Mouse (Mus musculus) midbrain, embryonic 10.5 days (tissue): ENCODE results near the gene Fbxl18. TPM values are rescaled to one million over a fixed set of nuclear protein-coding genes. Genes with fewer than 3 reads are reported as not detected.

Experiments
- DNase-seq: peaks from one replicate; pipeline ENCODE4 v3.0.0-alpha.2; 2017; ENCODE audit warnings: low spot score
- H3K27ac ChIP-seq: fragments of 300-500 bp; sonication (generic); replicated peaks from 2 replicates; pipeline ENCODE4 v1.5.1; 2016; ENCODE audit warnings: mild to moderate bottlenecking
- H3K27me3 ChIP-seq: fragments of 300-500 bp; sonication (generic); 2 replicates; pipeline ENCODE4 v1.6.1; 2016; ENCODE audit warnings: low read depth, mild to moderate bottlenecking; ENCODE audit not compliant: poor library complexity, severe bottlenecking
- H3K36me3 ChIP-seq: fragments of 300-500 bp; sonication (generic); 2 replicates; pipeline ENCODE4 v1.6.1; 2016; ENCODE audit warnings: mild to moderate bottlenecking, moderate library complexity
- H3K4me1 ChIP-seq: fragments of 300-500 bp; sonication (generic); 2 replicates; pipeline ENCODE4 v1.6.1; 2016
- H3K4me3 ChIP-seq: fragments of 300-500 bp; sonication (generic); 2 replicates; pipeline ENCODE4 v1.5.1; 2016; ENCODE audit warnings: mild to moderate bottlenecking, moderate library complexity
- H3K9me3 ChIP-seq: fragments of 300-500 bp; sonication (generic); replicated peaks from 2 replicates; pipeline ENCODE4 v1.6.1; 2016; ENCODE audit warnings: mild to moderate bottlenecking
- WGBS: fragments of 180-500 bp; shearing (Covaris S2); methylation state at CpG from one replicate; pipeline ENCODE4 v1.1.7; 2016; 5-methylcytosine and 5-hydroxymethylcytosine counted together
- polyA plus RNA-seq: library from polyadenylated mRNA; unstranded; fragments of >200 nt; fragmentation: Nextera tagmentation; extraction: Ambion mirVana; gene quantifications from 2 replicates; pipeline ENCODE4 v1.2.1, GENCODE M21; 2016

Fbxl18 gene
- polyA plus RNA-seq, 1 experiment from 2014 or later, result 23.4 TPM

DNA sequence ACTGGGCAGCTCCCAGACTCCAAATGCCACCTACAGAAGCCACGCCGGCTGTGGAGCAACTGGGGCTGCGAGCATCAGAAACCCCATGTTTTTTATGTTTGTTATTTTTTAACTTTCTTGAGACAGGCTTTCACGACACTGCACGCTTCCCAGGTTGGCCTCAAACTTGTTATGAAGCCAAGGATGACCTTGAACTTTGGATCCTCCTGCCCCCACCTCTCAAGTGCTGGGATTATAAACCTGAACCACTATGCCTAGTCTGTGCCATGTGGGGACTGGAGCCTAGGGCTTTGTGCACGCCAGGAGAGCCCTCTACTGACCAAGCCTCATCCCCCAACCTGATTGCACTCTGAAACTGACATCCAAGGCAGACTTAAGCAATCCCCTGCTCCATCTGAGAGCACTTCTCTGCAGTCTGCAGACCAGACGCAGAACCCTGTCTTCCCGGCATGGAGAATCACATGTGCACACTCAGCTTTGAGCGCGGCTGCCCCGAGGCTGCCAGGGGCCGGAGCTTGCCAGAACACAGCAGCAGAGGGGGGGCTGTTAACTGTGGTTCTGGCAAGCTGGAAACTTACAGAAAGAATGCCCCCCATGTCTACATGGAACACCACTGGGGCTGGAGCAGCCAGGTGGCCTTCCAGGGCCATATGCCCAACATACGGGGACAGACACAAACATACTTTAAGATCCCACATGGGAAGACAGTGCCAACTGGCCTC is 20.3 kb downstream of the Fbxl18 start:
- H3K4me3 ChIP-seq, result no peak overlapping the region
- H3K27ac ChIP-seq, result no peak overlapping the region
- WGBS, result 95% methylated on average over 13 of the region's 13 CpGs
- peaks cover 87% of the 10 kb centered on the region for H3K36me3 ChIP-seq
- peaks cover 9% of the 10 kb centered on the region for H3K4me1 ChIP-seq
- no peak for DNase-seq
- H3K9me3 ChIP-seq, result 0 out of 2 replicates have a peak, but pooled peaks cover 6% of the 10 kb centered on the region
- H3K27me3 ChIP-seq, result no peaks in the 10 kb centered on the region

DNA sequence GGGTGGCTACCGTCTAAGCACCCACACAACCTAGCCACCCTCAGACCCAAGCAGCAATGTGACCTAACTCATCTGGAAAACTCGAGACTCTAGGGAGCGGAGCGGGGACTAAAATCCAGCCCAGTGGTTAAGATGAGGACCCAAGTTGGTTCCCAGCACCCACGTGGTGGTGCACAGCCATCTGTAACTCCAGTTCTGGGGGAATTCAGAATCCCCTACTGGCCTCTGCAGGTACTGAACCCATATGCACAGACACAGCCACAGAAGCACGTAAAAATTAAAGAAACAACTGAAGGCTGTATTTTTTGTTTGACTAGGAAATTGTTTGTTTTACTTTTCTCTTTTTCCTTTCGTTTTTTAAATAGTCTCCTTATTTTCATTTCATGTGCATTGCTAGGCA is 21.5 kb downstream of the Fbxl18 start:
- peaks cover 96% of the 10 kb centered on the region for H3K36me3 ChIP-seq
- H3K4me1 ChIP-seq, result peaks cover 4% of the 10 kb centered on the region
- H3K27ac ChIP-seq, result no peak overlapping the region
- WGBS, result 95% methylated on average over 7 of the region's 7 CpGs
- H3K4me3 ChIP-seq, result no peak overlapping the region
- no peak for DNase-seq
- no peaks in the 10 kb centered on the region for H3K27me3 ChIP-seq
- H3K9me3 ChIP-seq, result 0 out of 2 replicates have a peak, but pooled peaks cover 6% of the 10 kb centered on the region

DNA sequence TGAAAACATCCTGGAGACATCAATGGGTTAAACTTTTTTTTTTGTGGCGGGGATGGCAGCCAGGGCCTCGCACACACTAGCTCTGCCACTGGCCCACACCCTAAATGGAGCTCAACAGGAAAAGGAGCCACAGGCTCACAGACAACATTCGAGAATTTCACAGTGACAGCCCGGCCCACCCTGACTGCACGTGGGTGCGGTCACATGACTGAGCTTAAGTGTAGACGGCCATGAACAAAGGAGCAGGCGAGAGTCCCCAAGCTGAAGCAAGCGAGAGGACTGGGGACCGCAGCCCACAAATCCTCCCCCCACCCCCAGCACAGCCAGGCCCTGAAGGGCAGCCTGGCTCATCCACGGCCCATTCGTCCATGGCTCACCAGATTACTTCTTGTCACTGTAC is 23.5 kb downstream of the Fbxl18 start:
- 81% methylated on average over 12 of the region's 12 CpGs for WGBS
- H3K4me1 ChIP-seq, result no peaks in the 10 kb centered on the region; the same call in 1 of the 2 replicates
- H3K4me3 ChIP-seq, result no peak overlapping the region
- H3K27me3 ChIP-seq, result no peaks in the 10 kb centered on the region
- H3K9me3 ChIP-seq, result 0 out of 2 replicates have a peak, but pooled peaks cover 6% of the 10 kb centered on the region
- peaks cover 95% of the 10 kb centered on the region for H3K36me3 ChIP-seq
- peak overlapping the region; percentile 47; the same call in 1 of the 2 replicates for H3K27ac ChIP-seq
- no peak for DNase-seq

DNA sequence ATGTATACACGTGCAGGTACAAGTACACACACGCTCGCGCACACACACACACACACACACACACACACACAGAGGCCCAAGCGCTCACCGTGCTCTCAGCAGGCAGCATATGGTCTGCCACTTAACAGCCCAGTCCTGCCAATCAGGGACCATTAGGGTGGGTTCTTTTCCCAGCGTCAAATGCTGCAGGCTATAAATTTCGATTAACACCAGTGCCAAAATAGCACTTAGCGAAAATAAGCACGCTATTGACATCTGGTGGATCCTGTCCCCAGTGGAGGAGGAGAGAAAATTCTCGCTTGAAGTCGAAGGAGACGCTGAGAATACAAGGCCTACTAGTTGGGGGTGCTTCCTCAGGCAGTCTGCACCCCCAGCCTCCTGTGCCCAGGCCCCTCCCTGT is 25.8 kb downstream of the Fbxl18 start:
- H3K27ac ChIP-seq, result 0 out of 2 replicates have a peak overlapping the region, but pooled peaks have one; percentile 23
- no peaks in the 10 kb centered on the region; the same call in 1 of the 2 replicates for H3K4me1 ChIP-seq
- DNase-seq, result no peak
- H3K4me3 ChIP-seq, result no peak overlapping the region
- peaks cover 82% of the 10 kb centered on the region for H3K36me3 ChIP-seq
- no peaks in the 10 kb centered on the region for H3K27me3 ChIP-seq
- WGBS, result 90% methylated on average over 13 of the region's 13 CpGs
- 0 out of 2 replicates have a peak, but pooled peaks cover 6% of the 10 kb centered on the region for H3K9me3 ChIP-seq

DNA sequence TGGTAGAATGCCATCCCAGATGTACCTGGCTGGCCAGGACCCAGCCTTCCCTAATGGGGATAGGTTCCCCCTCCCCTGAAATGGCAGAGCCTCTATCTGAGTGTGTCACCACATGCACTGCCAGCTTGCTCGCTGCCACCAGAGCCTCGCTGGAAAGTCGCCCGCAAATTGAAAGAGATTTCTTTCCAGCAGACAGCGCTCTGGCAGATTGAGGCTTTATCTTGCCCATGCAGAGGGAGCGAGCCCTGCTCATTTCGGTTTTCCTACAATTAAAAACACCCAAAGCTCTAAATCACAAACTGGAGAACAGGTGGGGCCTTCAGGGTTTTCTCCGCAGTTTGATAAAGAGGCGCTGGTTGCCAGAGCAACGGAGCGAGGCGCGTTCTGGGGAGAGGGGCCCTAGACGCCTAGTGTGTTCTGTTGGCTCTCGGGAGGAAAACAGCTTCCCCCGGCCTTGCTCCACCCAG is 37.4 kb downstream of the Fbxl18 start:
- no peak overlapping the region for H3K4me3 ChIP-seq
- no peak overlapping the region for H3K27ac ChIP-seq
- H3K4me1 ChIP-seq, result peaks cover 12% of the 10 kb centered on the region
- no peak for DNase-seq
- no peaks in the 10 kb centered on the region for H3K27me3 ChIP-seq
- H3K9me3 ChIP-seq, result peaks cover 7% of the 10 kb centered on the region
- no peaks in the 10 kb centered on the region for H3K36me3 ChIP-seq
- WGBS, result 64% methylated on average over 16 of the region's 16 CpGs

DNA sequence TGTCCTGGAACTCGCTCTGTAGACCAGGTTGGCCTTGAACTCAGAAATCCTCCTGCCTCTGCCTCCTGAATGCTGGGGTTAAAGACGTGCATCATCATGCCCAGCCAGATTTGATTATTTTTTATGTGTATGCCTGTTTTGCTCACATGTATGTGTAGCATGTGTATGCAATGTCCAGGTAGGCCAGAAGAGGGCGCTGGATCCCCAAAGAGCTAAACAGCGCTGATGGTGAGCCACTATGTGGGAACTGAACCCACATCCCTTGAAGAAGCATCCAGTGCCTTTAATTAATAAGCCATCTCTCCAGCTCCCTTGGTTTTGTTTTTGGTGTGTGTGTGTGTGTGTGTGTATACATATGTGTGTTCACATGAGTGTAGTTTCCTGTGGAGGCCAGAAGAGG is 38.8 kb downstream of the Fbxl18 start:
- WGBS, result 75% methylated on average over 4 of the region's 4 CpGs
- Histone ChIP-seq H3K27ac (no peak overlapping the region), H3K36me3 (no peaks in the 10 kb centered on the region), H3K27me3 (no peaks in the 10 kb centered on the region), H3K9me3 (peaks cover 7% of the 10 kb centered on the region), H3K4me3 (no peak overlapping the region), H3K4me1 (peaks cover 15% of the 10 kb centered on the region)
- no peak for DNase-seq

DNA sequence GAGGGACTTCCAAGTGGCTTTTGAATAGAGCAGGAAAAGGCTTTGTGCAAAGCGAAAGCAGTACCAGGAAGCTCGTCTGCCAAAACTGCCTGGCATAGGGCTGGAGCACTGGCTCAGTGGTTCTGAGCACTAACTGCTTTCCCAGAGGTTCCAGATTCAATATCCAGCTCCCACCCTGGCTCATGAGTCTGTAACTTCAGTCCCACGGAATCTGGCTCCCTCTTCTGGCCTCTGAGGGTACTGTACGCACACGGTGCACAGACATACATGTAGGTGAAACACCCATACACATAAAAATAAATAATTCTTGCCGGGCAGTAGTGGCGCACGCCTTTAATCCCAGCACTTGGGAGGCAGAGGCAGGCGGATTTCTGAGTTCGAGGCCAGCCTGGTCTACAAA is 40.3 kb downstream of the Fbxl18 start:
- Histone ChIP-seq H3K27ac (no peak overlapping the region), H3K4me1 (peaks cover 23% of the 10 kb centered on the region), H3K27me3 (no peaks in the 10 kb centered on the region), H3K4me3 (no peak overlapping the region), H3K36me3 (no peaks in the 10 kb centered on the region), H3K9me3 (peaks cover 7% of the 10 kb centered on the region)
- WGBS, result 80% methylated on average over 10 of the region's 10 CpGs
- DNase-seq, result peak; percentile 57

DNA sequence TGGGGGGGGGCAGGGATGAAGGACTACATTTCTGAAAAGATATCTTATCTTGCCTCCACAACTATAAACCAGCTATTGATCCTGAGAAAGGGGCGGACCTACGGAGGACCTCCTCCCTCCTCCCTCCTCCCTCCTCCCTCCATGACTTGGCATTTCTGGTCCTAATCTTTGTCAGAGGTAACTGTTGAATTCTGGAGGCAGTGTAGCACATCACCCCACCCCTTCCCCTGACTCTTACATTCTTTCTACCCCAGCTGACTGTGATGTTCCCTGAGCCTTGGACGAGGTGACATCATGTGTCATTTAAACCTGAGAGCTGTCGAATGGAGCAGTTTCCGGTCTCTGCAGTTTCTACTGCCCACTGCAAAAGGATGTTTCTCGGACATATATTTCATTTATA is 41.6 kb downstream of the Fbxl18 start:
- Histone ChIP-seq H3K27ac (no peak overlapping the region), H3K27me3 (no peaks in the 10 kb centered on the region), H3K4me1 (peaks cover 23% of the 10 kb centered on the region), H3K4me3 (no peak overlapping the region), H3K9me3 (peaks cover 7% of the 10 kb centered on the region), H3K36me3 (no peaks in the 10 kb centered on the region)
- 88% methylated on average over 6 of the region's 6 CpGs for WGBS
- DNase-seq, result no peak

DNA sequence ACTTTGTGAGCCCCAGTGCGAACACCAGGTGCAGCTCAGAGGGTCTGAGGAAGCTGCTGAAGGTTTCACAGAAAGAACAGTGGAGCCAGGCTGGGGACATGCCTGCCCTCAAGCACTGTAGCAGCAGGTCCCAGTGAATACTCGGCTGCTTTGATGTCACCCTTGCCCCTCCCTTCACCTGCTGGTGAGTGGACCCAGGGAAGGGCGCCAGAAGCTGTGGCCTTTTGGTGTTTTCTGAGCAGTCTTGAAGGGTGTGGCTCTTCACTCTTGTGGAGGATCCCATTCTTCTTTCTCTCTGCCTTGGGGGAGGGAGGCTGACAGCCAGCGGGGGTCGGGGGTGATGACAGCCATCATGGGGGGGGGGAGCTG is 43.6 kb downstream of the Fbxl18 start:
- whole genome bisulfite sequencing, result 75% methylated on average over 5 of the region's 5 CpGs
- Histone ChIP-seq H3K36me3 (no peaks in the 10 kb centered on the region), H3K4me3 (no peak overlapping the region), H3K4me1 (peaks cover 15% of the 10 kb centered on the region), H3K27me3 (no peaks in the 10 kb centered on the region), H3K27ac (no peak overlapping the region), H3K9me3 (peaks cover 6% of the 10 kb centered on the region)
- DNase-seq, result no peak

DNA sequence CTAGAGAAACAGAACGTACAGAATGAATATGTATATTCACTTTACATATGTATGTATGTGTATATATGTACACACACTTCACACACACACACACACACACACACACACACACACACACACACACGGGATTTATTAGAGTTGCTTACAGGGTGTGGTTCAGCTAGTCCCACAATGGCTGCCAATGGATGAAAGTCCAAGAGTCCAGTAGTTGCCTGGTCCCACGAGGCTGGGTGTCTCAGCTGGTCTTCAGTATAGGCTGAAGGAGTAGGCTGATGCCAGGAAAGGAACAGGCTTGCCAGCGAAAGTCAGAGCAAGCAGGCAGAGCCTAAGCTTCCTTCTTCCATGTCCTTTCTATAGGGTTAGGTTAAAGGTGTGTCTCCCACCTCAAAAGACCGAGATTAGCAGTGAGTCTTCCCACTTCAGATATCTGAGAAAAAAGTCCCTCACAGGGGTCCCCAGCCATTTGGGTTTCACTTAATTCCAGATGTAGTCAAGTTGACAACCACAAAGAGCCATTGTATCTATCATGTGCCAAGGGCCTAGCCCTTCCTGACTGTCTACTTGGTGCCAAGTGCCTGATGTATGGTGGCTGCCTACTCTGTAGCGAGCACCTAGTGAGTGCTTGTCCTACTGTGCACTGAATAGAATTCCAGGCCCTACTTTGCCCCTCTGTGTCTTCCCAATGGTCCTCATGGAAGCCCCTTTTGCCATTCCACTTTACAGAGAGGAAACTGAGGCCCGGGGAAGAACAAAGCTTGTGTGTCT is 44.1 kb downstream of the Fbxl18 start:
- Histone ChIP-seq H3K4me3 (no peak overlapping the region), H3K27me3 (no peaks in the 10 kb centered on the region), H3K9me3 (no peaks in the 10 kb centered on the region; the same call in 1 of the 2 replicates), H3K27ac (no peak overlapping the region), H3K4me1 (peaks cover 15% of the 10 kb centered on the region), H3K36me3 (no peaks in the 10 kb centered on the region)
- 86% methylated on average over 7 of the region's 7 CpGs for WGBS
- DNase-seq, result no peak

DNA sequence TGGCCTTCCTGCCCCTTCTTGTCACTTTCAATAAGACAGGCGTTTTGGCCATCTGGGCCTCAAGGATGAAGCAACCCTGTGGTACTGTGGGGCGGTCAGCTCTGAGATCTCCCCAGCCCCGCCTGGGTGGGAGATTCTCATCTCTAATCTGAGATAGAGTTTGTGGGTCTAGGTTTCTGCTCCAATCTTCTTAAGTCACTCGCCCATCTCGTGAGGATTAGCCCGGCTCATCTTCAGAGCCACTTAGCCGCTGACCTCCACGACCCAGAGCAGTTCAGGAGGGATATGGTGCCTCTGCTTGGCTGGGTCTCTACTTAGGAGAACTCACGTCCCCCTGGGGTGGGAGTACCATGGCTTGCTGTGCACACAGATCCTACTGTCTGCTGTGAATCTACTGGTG is 44.7 kb downstream of the Fbxl18 start:
- no peak overlapping the region for H3K27ac ChIP-seq
- no peaks in the 10 kb centered on the region for H3K27me3 ChIP-seq
- DNase-seq, result no peak
- H3K4me3 ChIP-seq, result no peak overlapping the region
- 57% methylated on average over 9 of the region's 9 CpGs for WGBS
- no peaks in the 10 kb centered on the region for H3K36me3 ChIP-seq
- peaks cover 15% of the 10 kb centered on the region for H3K4me1 ChIP-seq
- H3K9me3 ChIP-seq, result no peaks in the 10 kb centered on the region

DNA sequence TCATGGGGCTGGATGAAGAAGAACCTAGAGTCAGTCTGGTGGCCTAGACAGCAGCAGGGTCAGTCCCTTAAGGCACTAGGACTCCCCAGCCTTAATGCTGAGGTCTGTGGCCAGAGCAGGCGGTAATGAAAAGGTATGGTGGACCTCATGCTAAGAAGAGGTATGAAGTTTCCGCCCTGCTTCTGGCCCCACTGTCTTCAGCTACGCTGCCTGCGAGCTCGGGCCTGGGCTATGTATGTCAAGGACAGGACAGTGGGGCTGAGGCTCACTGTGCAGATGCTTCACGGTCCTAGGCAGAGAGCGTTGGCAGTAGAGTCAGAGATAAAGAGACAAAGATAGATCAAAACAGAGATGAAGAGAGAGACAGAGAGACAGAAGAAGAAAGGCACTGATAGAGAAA is 46.3 kb downstream of the Fbxl18 start:
- no peak overlapping the region for H3K27ac ChIP-seq
- no peak overlapping the region for H3K4me3 ChIP-seq
- no peaks in the 10 kb centered on the region for H3K9me3 ChIP-seq
- DNase-seq, result no peak
- H3K36me3 ChIP-seq, result no peaks in the 10 kb centered on the region
- H3K4me1 ChIP-seq, result peaks cover 11% of the 10 kb centered on the region
- no peaks in the 10 kb centered on the region for H3K27me3 ChIP-seq
- 95% methylated on average over 7 of the region's 7 CpGs for WGBS

DNA sequence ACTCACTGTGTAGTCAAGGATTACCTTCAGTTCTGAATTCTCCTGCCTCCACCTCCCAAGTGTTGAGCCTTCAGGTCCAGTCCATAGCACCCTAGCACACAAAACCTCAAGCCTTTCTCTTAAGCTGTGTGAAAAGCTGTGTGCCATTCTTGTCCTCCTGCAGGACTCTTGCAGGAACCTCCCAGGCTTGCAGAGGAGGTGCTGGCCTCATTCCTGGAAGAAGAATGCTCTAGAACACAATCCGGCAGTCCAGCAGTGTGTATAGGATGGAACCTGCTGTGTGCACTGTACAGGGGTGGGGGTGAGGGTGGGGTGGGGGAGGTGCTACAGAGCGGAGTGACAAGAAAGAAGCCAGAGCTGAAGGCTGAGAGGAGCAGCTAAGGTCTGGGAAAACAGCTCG is 47.1 kb downstream of the Fbxl18 start:
- peaks cover 11% of the 10 kb centered on the region for H3K4me1 ChIP-seq
- H3K9me3 ChIP-seq, result no peaks in the 10 kb centered on the region
- no peaks in the 10 kb centered on the region for H3K27me3 ChIP-seq
- 90% methylated on average over 3 of the region's 3 CpGs for WGBS
- no peak overlapping the region for H3K27ac ChIP-seq
- no peak for DNase-seq
- no peaks in the 10 kb centered on the region for H3K36me3 ChIP-seq
- H3K4me3 ChIP-seq, result no peak overlapping the region
